In the genomic region with DNA sequence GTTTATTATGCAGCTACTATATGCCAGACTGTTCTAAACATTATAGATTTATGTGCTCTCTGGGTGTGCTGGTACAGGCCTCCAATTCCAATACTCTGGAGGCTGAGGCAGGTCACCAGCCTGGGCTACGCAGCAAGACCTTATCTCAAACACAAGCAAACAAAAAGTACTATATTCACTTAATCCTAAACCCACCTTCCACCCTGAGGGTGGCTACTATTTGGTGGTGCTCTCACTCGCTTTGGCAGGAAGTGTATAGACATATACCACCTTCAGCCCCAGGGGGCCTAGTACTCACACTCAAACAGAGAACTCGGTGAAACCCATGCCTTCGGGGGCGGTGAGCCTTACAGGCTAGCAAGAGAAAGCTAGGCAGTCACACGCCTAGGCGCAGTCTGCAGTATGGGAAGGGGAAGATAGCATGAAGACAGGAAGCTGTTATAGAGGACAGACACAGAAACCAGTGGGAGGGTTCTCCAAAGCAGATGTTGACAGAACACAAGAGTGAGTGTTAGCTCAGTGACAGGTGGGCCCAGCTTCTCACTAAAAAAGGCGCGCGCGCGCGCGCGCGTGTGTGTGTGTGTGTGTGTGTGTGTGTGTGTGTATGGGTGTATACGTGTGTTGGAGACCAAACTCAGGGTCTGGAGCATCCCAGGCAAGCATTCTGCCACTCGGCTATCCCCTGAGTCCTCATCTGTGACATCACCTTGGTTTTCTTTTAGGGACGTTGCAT, we compare ENCODE assay signal across 8 mouse cellular contexts. TPM values are rescaled to one million over a fixed set of nuclear protein-coding genes. Genes with fewer than 3 reads are reported as not detected.
A peak's percentile ranks its signal among the peaks of the same experiment; 100 is the strongest.
DNase-seq lines count a peak whose midpoint lies in the region; ATAC-seq and TF ChIP-seq lines count a peak whose summit lies in the region.

Gene Coro1a, minus strand, starts transcription at position 346 of the 733 bp plus-strand sequence.

- in situ Hi-C loops in CH12.LX (cut with MboI; ENCODE audit: low pct_ligation_motif_present, low pct_unique_long_range_greater_than_20kb, low sequenced_read_pairs) = loop anchor here (10.0 kb wide), 4 partner anchors 187 to 1217 kb away; partner anchors contain the start of genes Mvp, Pagr1a and Pagr1b

- dilution Hi-C loops in CH12.LX (cut with MboI; ENCODE audit: extremely low pct_ligation_motif_present, extremely low pct_unique_long_range_greater_than_20kb, low sequenced_read_pairs) = no loop called here

- H3K4me1 ChIP-seq in CH12.LX (ENCODE audit: control insufficient read depth in 1 of 2, insufficient read depth in 2 of 2) = peaks cover 26 to 36% of the 10 kb centered on the region in 2 experiments
- peaks cover 27% of the 10 kb centered on the region for H3K4me1 ChIP-seq in forebrain, embryonic 15.5 days
- peaks cover 25% of the 10 kb centered on the region for H3K4me1 ChIP-seq in midbrain, embryonic 10.5 days

- peaks cover 17% of the 10 kb centered on the region for H3K79me2 ChIP-seq in CH12.LX (replicated peaks; ENCODE audit: control insufficient read depth, extremely low read depth, insufficient read depth, poor library complexity, severe bottlenecking)

- no peak for DNase-seq in adrenal gland, adult 18-20 months (ENCODE audit: low spot score in 2 of 2)
- DNase-seq in adrenal gland, adult (ENCODE audit: inconsistent age in 2 of 2, low spot score in 1 of 2) = no peak
- DNase-seq in CH12.LX (ENCODE audit: extremely low read depth) = peak; percentile 85
- DNase-seq in layer of hippocampus, postnatal 36 days = no peak
- DNase-seq in midbrain, embryonic 10.5 days (ENCODE audit: low spot score) = no peak
- peak; percentile 84 for DNase-seq in thymus, postnatal 25 days
- DNase-seq in adipocyte (ENCODE audit: low spot score) = no peak

- H3K4me2 ChIP-seq in CH12.LX (ENCODE audit: insufficient read depth, low read depth, poor library complexity, severe bottlenecking) = peak within 1 kb of the TSS; percentile 39
- no peak within 1 kb of the TSS for H3K4me2 ChIP-seq in forebrain, embryonic 15.5 days (replicated peaks)

- peak within 1 kb of the TSS; percentile 28; the same call in 1 of the 2 replicates for H3K27ac ChIP-seq in CH12.LX (ENCODE audit: insufficient read depth, low read depth)
- H3K27ac ChIP-seq in forebrain, embryonic 15.5 days (replicated peaks) = no peak within 1 kb of the TSS
- H3K27ac ChIP-seq in midbrain, embryonic 10.5 days (replicated peaks) = no peak within 1 kb of the TSS

- TF ChIP-seq POLR2A in CH12.LX (IDR thresholded peaks at IDR 0.05; ENCODE audit: low read depth, low read length) = no peak; the same call in 1 of the 2 replicates

- TF ChIP-seq RAD21 in CH12.LX (IDR thresholded peaks at IDR 0.05; ENCODE audit: low read depth, low read length) = no peak; the same call in 1 of the 2 replicates

- no peak for ATAC-seq in forebrain, embryonic 15.5 days (replicated peaks)

- peak; percentile 53 for TF ChIP-seq EP300 in CH12.LX (IDR thresholded peaks at IDR 0.05; ENCODE audit: low read length)

- no peak for TF ChIP-seq CTCF in CH12.LX (conservative IDR thresholded peaks at IDR 0.05 in 1 of 2, IDR thresholded peaks at IDR 0.05 in 1 of 2; ENCODE audit: low read depth in 2 of 2, low read length in 2 of 2)

- H3K4me3 ChIP-seq in CH12.LX (replicated peaks in 1 of 3; ENCODE audit: low read depth in 2 of 3, low read length in 2 of 3, poor library complexity in 1 of 3) = peak within 1 kb of the TSS in 2 of 3 experiments; percentile 17 to 18
- no peak within 1 kb of the TSS for H3K4me3 ChIP-seq in forebrain, embryonic 15.5 days
- H3K4me3 ChIP-seq in midbrain, embryonic 10.5 days = no peak within 1 kb of the TSS

- peaks cover 6% of the 10 kb centered on the region for H3K9me3 ChIP-seq in CH12.LX (replicated peaks; ENCODE audit: low read length)
- no peaks in the 10 kb centered on the region for H3K9me3 ChIP-seq in forebrain, embryonic 15.5 days
- peaks cover 8% of the 10 kb centered on the region; the same call in 1 of the 2 replicates for H3K9me3 ChIP-seq in midbrain, embryonic 10.5 days (replicated peaks)

- peak within 1 kb of the TSS; percentile 34 for H3K9ac ChIP-seq in CH12.LX (ENCODE audit: insufficient read depth, low read depth)
- no peak within 1 kb of the TSS for H3K9ac ChIP-seq in forebrain, embryonic 15.5 days (replicated peaks)

- H3K27me3 ChIP-seq in CH12.LX (replicated peaks) = no peaks in the 10 kb centered on the region
- no peaks in the 10 kb centered on the region for H3K27me3 ChIP-seq in forebrain, embryonic 15.5 days
- peaks cover 39% of the 10 kb centered on the region for H3K27me3 ChIP-seq in midbrain, embryonic 10.5 days (ENCODE audit: low read depth, poor library complexity, severe bottlenecking)

- H3K36me3 ChIP-seq in CH12.LX (replicated peaks in 1 of 2; ENCODE audit: control insufficient read depth in 1 of 2, insufficient read depth in 1 of 2, low read length in 1 of 2) = peaks cover 0 to 4% of the 10 kb centered on the region in 2 experiments
- no peaks in the 10 kb centered on the region for H3K36me3 ChIP-seq in forebrain, embryonic 15.5 days
- no peaks in the 10 kb centered on the region for H3K36me3 ChIP-seq in midbrain, embryonic 10.5 days

- 91% methylated on average over 19 of the region's 19 CpGs for WGBS in forebrain, embryonic 15.5 days
- WGBS in midbrain, embryonic 10.5 days = 91% methylated on average over 16 of the region's 19 CpGs

TF ChIP-seq in CH12.LX, 34 proteins besides CTCF, POLR2A, EP300 and RAD21:
- TF ChIP-seq NELFE (IDR thresholded peaks at IDR 0.05; ENCODE audit: low read depth, low read length) (no peak), MEF2A (IDR thresholded peaks at IDR 0.05; ENCODE audit: borderline replicate concordance, low read depth, low read length) (no peak), E2F4 (IDR thresholded peaks at IDR 0.05; ENCODE audit: insufficient replicate concordance, low read depth, low read length) (0 out of 2 replicates have a peak, but pooled peaks have one; percentile 13), TCF12 (IDR thresholded peaks at IDR 0.05; ENCODE audit: low read depth, low read length) (peak; percentile 6; the same call in 1 of the 2 replicates), USF1 (IDR thresholded peaks at IDR 0.05; ENCODE audit: low read depth, low read length) (no peak), ELF1 (IDR thresholded peaks at IDR 0.05; ENCODE audit: low read depth, low read length) (no peak; the same call in 1 of the 2 replicates), TBP (conservative IDR thresholded peaks at IDR 0.05; ENCODE audit: low read depth, low read length) (0 out of 2 replicates have a peak, but pooled peaks have one; percentile 23), ETS1 (conservative IDR thresholded peaks at IDR 0.05; ENCODE audit: low read depth, low read length) (peak; percentile 69), IRF4 (IDR thresholded peaks at IDR 0.05; ENCODE audit: low read depth, low read length) (peak; percentile 82; the same call in 1 of the 2 replicates), NRF1 (IDR thresholded peaks at IDR 0.05; ENCODE audit: low read depth, low read length) (peak; percentile 69), BHLHE40 (IDR thresholded peaks at IDR 0.05; ENCODE audit: low read depth, low read length) (peak; percentile 46; the same call in 1 of the 2 replicates), MXI1 (IDR thresholded peaks at IDR 0.05; ENCODE audit: low read depth, low read length) (peak; percentile 67; the same call in 1 of the 2 replicates), MAX (IDR thresholded peaks at IDR 0.05; ENCODE audit: low read length) (0 out of 2 replicates have a peak, but pooled peaks have one; percentile 18), MYC (IDR thresholded peaks at IDR 0.05; ENCODE audit: low read depth, low read length) (peak; percentile 58; the same call in 1 of the 2 replicates), UBTF (IDR thresholded peaks at IDR 0.05; ENCODE audit: low read depth, low read length) (0 out of 2 replicates have a peak, but pooled peaks have one; percentile 36)

RNA-seq across cellular contexts. Expression of gene Coro1a, which starts in this region (rescaled TPM):
- total RNA-seq in adrenal gland, adult 18-20 months (2021) = 10 to 100 TPM; 19.0 to 21.7 TPM
- total RNA-seq in CH12.LX (2012; rRNA removed) (287 and 312 TPM in 2 replicates), CH12.LX (2014; rRNA removed) (349 and 371 TPM in 2 replicates)
- 203 and 228 TPM in 2 replicates for polyA plus RNA-seq in CH12.LX (2012; ENCODE audit: insufficient read length, low read depth)
- polyA plus RNA-seq in forebrain, embryonic 15.5 days (2015; fragmentation: Nextera tagmentation; extraction: Ambion mirVana) = 99.8 and 108 TPM in 2 replicates
- 100 to 1,000 TPM; 114 to 121 TPM for total RNA-seq in layer of hippocampus, postnatal 36 days (2021)
- polyA plus RNA-seq in midbrain, embryonic 10.5 days (2016; fragmentation: Nextera tagmentation; extraction: Ambion mirVana) = 42.7 and 50.1 TPM in 2 replicates

Comparison
In these comparisons a context has a peak if more than half of its experiments do, and no peak if none do; other contexts are left out.
1. RNA of gene Coro1a (total RNA-seq): 287 to 371 TPM in CH12.LX and 114 to 121 TPM in layer of hippocampus, postnatal 36 days; 19.0 to 21.7 TPM in adrenal gland, adult 18-20 months; every median in the first group is over 4 times any median in the second.
2. DNase-seq: peak in CH12.LX (single experiment) and thymus, postnatal 25 days (single experiment); none in adrenal gland, adult 18-20 months (0 of 2), adrenal gland, adult (0 of 2), layer of hippocampus, postnatal 36 days (0 of 2), midbrain, embryonic 10.5 days (single experiment) and adipocyte (single experiment).
3. H3K4me3 ChIP-seq: peak in CH12.LX (2 of 3); none in forebrain, embryonic 15.5 days (single experiment) and midbrain, embryonic 10.5 days (single experiment).